Mouse (Mus musculus) hindbrain, embryonic 11.5 days (tissue): ENCODE measurements around the gene Clstn2. TPM values are rescaled to one million over a fixed set of nuclear protein-coding genes. Genes with fewer than 3 reads are reported as not detected.

Source experiments
- ATAC-seq: fragments of 200-750 bp; cut with Nextera tagmentation; 2 replicates; pipeline ENCODE4 v1.8.0; 2017; ENCODE audit warnings: mild to moderate bottlenecking, moderate TSS enrichment, moderate library complexity; ENCODE audit not compliant: low FRiP score
- DNase-seq: peaks from one replicate; pipeline ENCODE4 v3.0.0-alpha.2; 2015; ENCODE audit warnings: low spot score
- H3K27ac ChIP-seq: fragments of 300-500 bp; sonication (generic); 2 replicates; pipeline ENCODE4 v1.5.1; 2014; ENCODE audit warnings: mild to moderate bottlenecking, low read depth, low read length
- H3K27me3 ChIP-seq: fragments of 300-500 bp; sonication (generic); 2 replicates; pipeline ENCODE4 v1.6.1; 2014; ENCODE audit warnings: mild to moderate bottlenecking, low read length, moderate library complexity, mixed read lengths; ENCODE audit not compliant: control insufficient read depth, insufficient read depth
- H3K36me3 ChIP-seq: fragments of 300-500 bp; sonication (generic); 2 replicates; pipeline ENCODE4 v1.6.1; 2014; ENCODE audit warnings: mild to moderate bottlenecking, low read length, moderate library complexity, mixed read lengths; ENCODE audit not compliant: control insufficient read depth, insufficient read depth
- H3K4me1 ChIP-seq: fragments of 300-500 bp; sonication (generic); replicated peaks from 2 replicates; pipeline ENCODE4 v1.6.1; 2014; ENCODE audit warnings: low read length, mixed read lengths; ENCODE audit not compliant: control insufficient read depth, insufficient read depth
- H3K4me2 ChIP-seq: fragments of 300-500 bp; sonication (generic); replicated peaks from 2 replicates; pipeline ENCODE4 v1.6.1; 2014; ENCODE audit warnings: mild to moderate bottlenecking, low read depth, low read length
- H3K4me3 ChIP-seq: fragments of 300-500 bp; sonication (generic); 2 replicates; pipeline ENCODE4 v1.5.1; 2014; ENCODE audit warnings: low read depth, low read length
- H3K9ac ChIP-seq: fragments of 300-500 bp; sonication (generic); 2 replicates; pipeline ENCODE4 v1.6.1; 2014; ENCODE audit warnings: low read depth, low read length
- H3K9me3 ChIP-seq: fragments of 300-500 bp; sonication (generic); 2 replicates; pipeline ENCODE4 v1.6.1; 2016; ENCODE audit warnings: low read length; ENCODE audit not compliant: control insufficient read depth
- WGBS: fragments of 180-500 bp; shearing (Covaris S2); extraction: QIAGEN DNeasy Blood & Tissue Kit; methylation state at CpG from one replicate; pipeline ENCODE4 v1.1.7; 2014; 5-methylcytosine and 5-hydroxymethylcytosine counted together
- polyA plus RNA-seq: library from polyadenylated mRNA; unstranded; fragments of >200 nt; fragmentation: Nextera tagmentation; extraction: Ambion mirVana; gene quantifications from 2 replicates; pipeline ENCODE4 v1.2.1, GENCODE M21; 2014

Clstn2 gene
- 2.0 and 2.6 TPM in 2 replicates for polyA plus RNA-seq

GRCm38 (mm10) chr9:98032573-98033272 is at the start of gene Clstn2:
Gene Clstn2, minus strand, starts transcription at chr9:98033181.
- Histone ChIP-seq H3K4me2 (peak within 1 kb of the TSS; percentile 95), H3K36me3 (no peaks in the 10 kb centered on the region), H3K4me3 (peak within 1 kb of the TSS; percentile 70), H3K27me3 (peaks cover 12% of the 10 kb centered on the region), H3K9me3 (no peaks in the 10 kb centered on the region), H3K27ac (peak within 1 kb of the TSS; percentile 42; the same call in 1 of the 2 replicates), H3K9ac (peak within 1 kb of the TSS; percentile 69), H3K4me1 (peaks cover 8% of the 10 kb centered on the region)
- DNase-seq = peak; percentile 90
- under 1% methylated on average over 57 of the region's 73 CpGs for WGBS
- ATAC-seq = peak; percentile 93

- no peak overlapping the region for H3K4me3 ChIP-seq
- H3K4me2 ChIP-seq = no peak overlapping the region
- no peaks in the 10 kb centered on the region for H3K4me1 ChIP-seq
- no peaks in the 10 kb centered on the region for H3K9me3 ChIP-seq
- DNase-seq (no peak), ATAC-seq (no peak)
- no peak overlapping the region for H3K27ac ChIP-seq
- no peaks in the 10 kb centered on the region for H3K27me3 ChIP-seq
- 89% methylated on average over 5 of the region's 5 CpGs for WGBS
- no peak overlapping the region for H3K9ac ChIP-seq
- no peaks in the 10 kb centered on the region for H3K36me3 ChIP-seq
Observed at GRCm38 (mm10) chr9:98067767-98068166, 34.8 kb upstream of the Clstn2 start.

GRCm38 (mm10) chr9:98061646-98062045 is 28.7 kb upstream of the Clstn2 start:
- no peak overlapping the region for H3K4me2 ChIP-seq
- H3K27me3 ChIP-seq = no peaks in the 10 kb centered on the region
- no peaks in the 10 kb centered on the region for H3K36me3 ChIP-seq
- H3K9ac ChIP-seq = no peak overlapping the region
- H3K4me1 ChIP-seq = no peaks in the 10 kb centered on the region
- H3K9me3 ChIP-seq = no peaks in the 10 kb centered on the region
- ATAC-seq (no peak), DNase-seq (no peak)
- no peak overlapping the region for H3K4me3 ChIP-seq
- 85% methylated on average over 3 of the region's 3 CpGs for WGBS
- no peak overlapping the region for H3K27ac ChIP-seq

- Histone ChIP-seq H3K27ac (no peak overlapping the region), H3K36me3 (no peaks in the 10 kb centered on the region), H3K4me3 (no peak overlapping the region), H3K4me1 (no peaks in the 10 kb centered on the region), H3K9me3 (no peaks in the 10 kb centered on the region), H3K9ac (no peak overlapping the region), H3K27me3 (no peaks in the 10 kb centered on the region), H3K4me2 (no peak overlapping the region)
- ATAC-seq (no peak), DNase-seq (no peak)
- WGBS = 89% methylated on average over 2 of the region's 2 CpGs
Observed at GRCm38 (mm10) chr9:98057291-98057690, 24.3 kb upstream of the Clstn2 start.

- H3K9ac ChIP-seq = no peak overlapping the region
- no peaks in the 10 kb centered on the region for H3K27me3 ChIP-seq
- H3K36me3 ChIP-seq = no peaks in the 10 kb centered on the region
- DNase-seq = no peak
- 86% methylated on average over 12 of the region's 12 CpGs for WGBS
- H3K9me3 ChIP-seq = no peaks in the 10 kb centered on the region
- no peak overlapping the region for H3K27ac ChIP-seq
- H3K4me2 ChIP-seq = no peak overlapping the region
- ATAC-seq = no peak
- H3K4me1 ChIP-seq = no peaks in the 10 kb centered on the region
- no peak overlapping the region for H3K4me3 ChIP-seq
Observed at GRCm38 (mm10) chr9:98051343-98051742, 18.4 kb upstream of the Clstn2 start.

GRCm38 (mm10) chr9:98033273-98033855 is 383 bp upstream of the Clstn2 start:
- Histone ChIP-seq H3K27ac (no peak overlapping the region), H3K27me3 (peaks cover 12% of the 10 kb centered on the region), H3K9ac (peak overlapping the region; percentile 69), H3K4me2 (peak overlapping the region; percentile 95), H3K36me3 (no peaks in the 10 kb centered on the region), H3K9me3 (no peaks in the 10 kb centered on the region), H3K4me1 (peaks cover 8% of the 10 kb centered on the region), H3K4me3 (peak overlapping the region; percentile 70)
- DNase-seq (no peak), ATAC-seq (peak; percentile 83)
- 1% methylated on average over 37 of the region's 38 CpGs for WGBS

GRCm38 (mm10) chr9:98031898-98032572 is 946 bp downstream of the Clstn2 start:
- ATAC-seq (peak; percentile 23; the same call in 1 of the 2 replicates), DNase-seq (peak; percentile 46)
- peak overlapping the region; percentile 70 for H3K4me3 ChIP-seq
- H3K27me3 ChIP-seq = peaks cover 12% of the 10 kb centered on the region
- H3K9me3 ChIP-seq = no peaks in the 10 kb centered on the region
- H3K4me1 ChIP-seq = peaks cover 8% of the 10 kb centered on the region
- peak overlapping the region; percentile 95 for H3K4me2 ChIP-seq
- WGBS = 1% methylated on average over 31 of the region's 31 CpGs
- H3K9ac ChIP-seq = peak overlapping the region; percentile 69
- no peak overlapping the region for H3K27ac ChIP-seq
- no peaks in the 10 kb centered on the region for H3K36me3 ChIP-seq

GRCm38 (mm10) chr9:98030715-98031114 is 2.3 kb downstream of the Clstn2 start:
- ATAC-seq = no peak
- Histone ChIP-seq H3K27ac (no peak overlapping the region), H3K27me3 (peaks cover 12% of the 10 kb centered on the region), H3K36me3 (no peaks in the 10 kb centered on the region), H3K4me2 (no peak overlapping the region), H3K4me3 (no peak overlapping the region), H3K9me3 (no peaks in the 10 kb centered on the region), H3K4me1 (peaks cover 8% of the 10 kb centered on the region), H3K9ac (no peak overlapping the region)
- WGBS = 22% methylated on average over 2 of the region's 2 CpGs
- peak; percentile 32 for DNase-seq
